Mouse (Mus musculus): ENCODE measurements around the gene Hinfp. TPM values are rescaled to one million over a fixed set of nuclear protein-coding genes. Genes with fewer than 3 reads are reported as not detected.
A peak's percentile ranks its signal among the peaks of the same experiment; 100 is the strongest.
"Not testable (repeated sequence)": the region's sequence is repeated elsewhere in the genome, so short reads cannot be mapped to it uniquely, and the experiment has no call there.

Gene Hinfp
- total RNA-seq, 2 experiments from 2014 or later, result 24.4 to 31.8 TPM

GRCm38 (mm10) chr9:44314910-44315309, 9.4 kb upstream of the Hinfp start:
- intact Hi-C loops (cut with DNase I), result no loop called here
- no peak for DNase-seq (ENCODE audit: low spot score in 2 of 2)

GRCm38 (mm10) chr9:44314257-44314547, 8.7 kb upstream of the Hinfp start:
- intact Hi-C loops (cut with DNase I), result no loop called here
- no peak for DNase-seq (ENCODE audit: low spot score in 2 of 2)

GRCm38 (mm10) chr9:44313476-44314256, 8.2 kb upstream of the Hinfp start:
- intact Hi-C loops (cut with DNase I), result no loop called here
- DNase-seq (ENCODE audit: low spot score in 2 of 2), result peak; percentile 80 to 84

- DNase-seq (ENCODE audit: low spot score in 2 of 2), result no peak
- intact Hi-C loops (cut with DNase I), result no loop called here
These were observed 6.0 kb upstream of the Hinfp start for GRCm38 (mm10) chr9:44311136-44312134.

- no peak for DNase-seq (ENCODE audit: low spot score in 2 of 2)
- intact Hi-C loops (cut with DNase I), result no loop called here
These were observed 5.3 kb upstream of the Hinfp start for GRCm38 (mm10) chr9:44310750-44311135.

GRCm38 (mm10) chr9:44309756-44310155, 4.3 kb upstream of the Hinfp start:
- DNase-seq (ENCODE audit: low spot score in 2 of 2), result no peak
- intact Hi-C loops (cut with DNase I), result no loop called here

GRCm38 (mm10) chr9:44307248-44307647, 1.8 kb upstream of the Hinfp start:
- no peak for DNase-seq (ENCODE audit: low spot score in 2 of 2)
- intact Hi-C loops (cut with DNase I), result no loop called here

GRCm38 (mm10) chr9:44306532-44306931, 1.1 kb upstream of the Hinfp start:
- intact Hi-C loops (cut with DNase I), result no loop called here
- no peak for DNase-seq (ENCODE audit: low spot score in 2 of 2)

- DNase-seq (ENCODE audit: low spot score in 2 of 2); intact Hi-C loops (cut with DNase I): not testable (repeated sequence)
These were observed 5.5 kb downstream of the Hinfp start for GRCm38 (mm10) chr9:44300001-44300400.

- DNase-seq (ENCODE audit: low spot score in 2 of 2), result no peak
- intact Hi-C loops (cut with DNase I), result no loop called here
These were observed 13.0 kb downstream of the Hinfp start for GRCm38 (mm10) chr9:44292490-44292889.

- DNase-seq (ENCODE audit: low spot score in 2 of 2), result no peak
- intact Hi-C loops (cut with DNase I), result no loop called here
These were observed 16.5 kb downstream of the Hinfp start for GRCm38 (mm10) chr9:44288959-44289291.

GRCm38 (mm10) chr9:44288076-44288958, 17.2 kb downstream of the Hinfp start, which contains the start of gene Abcg4:
Gene Abcg4, minus strand, starts transcription at chr9:44288615.
- intact Hi-C loops (cut with DNase I), result no loop called here
- DNase-seq (ENCODE audit: low spot score in 2 of 2), result peak; percentile 66 to 75

- intact Hi-C loops (cut with DNase I), result no loop called here
These were observed 17.9 kb downstream of the Hinfp start for GRCm38 (mm10) chr9:44287401-44288075.

GRCm38 (mm10) chr9:44287003-44287400, 18.5 kb downstream of the Hinfp start:
- intact Hi-C loops (cut with DNase I), result no loop called here
- peak in 1 of 2 experiments; percentile 18 for DNase-seq (ENCODE audit: low spot score in 2 of 2)

More at GRCm38 (mm10) chr9:44287401-44288075, 17.9 kb downstream of the Hinfp start:
- peak; percentile 36 to 52 for DNase-seq (ENCODE audit: low spot score in 2 of 2)

- intact Hi-C loops (cut with DNase I), result no loop called here
- DNase-seq (ENCODE audit: low spot score in 2 of 2), result no peak
These were observed 19.1 kb downstream of the Hinfp start for GRCm38 (mm10) chr9:44286256-44286850.

- intact Hi-C loops (cut with DNase I), result no loop called here
- DNase-seq (ENCODE audit: low spot score in 2 of 2), result no peak
These were observed 22.3 kb downstream of the Hinfp start for GRCm38 (mm10) chr9:44283183-44283582.

- no peak for DNase-seq (ENCODE audit: low spot score in 2 of 2)
- intact Hi-C loops (cut with DNase I), result no loop called here
These were observed 35.5 kb downstream of the Hinfp start for GRCm38 (mm10) chr9:44269973-44270372.

- intact Hi-C loops (cut with DNase I), result no loop called here
- DNase-seq (ENCODE audit: low spot score in 2 of 2), result no peak
These were observed 36.4 kb downstream of the Hinfp start for GRCm38 (mm10) chr9:44269077-44269476.

GRCm38 (mm10) chr9:44268432-44268831, 37.0 kb downstream of the Hinfp start, which contains the start of gene Nlrx1:
Gene Nlrx1, minus strand, starts transcription at chr9:44268599.
- DNase-seq (ENCODE audit: low spot score in 2 of 2), result no peak
- intact Hi-C loops (cut with DNase I), result loop anchor here (1.0 kb wide), 1 partner anchor 30 kb away; no protein-coding TSS in a partner anchor

All from left cerebral cortex, postnatal 36 days (tissue).